Comparison of ENCODE assay signal across 9 mouse cellular contexts in the genomic region with DNA sequence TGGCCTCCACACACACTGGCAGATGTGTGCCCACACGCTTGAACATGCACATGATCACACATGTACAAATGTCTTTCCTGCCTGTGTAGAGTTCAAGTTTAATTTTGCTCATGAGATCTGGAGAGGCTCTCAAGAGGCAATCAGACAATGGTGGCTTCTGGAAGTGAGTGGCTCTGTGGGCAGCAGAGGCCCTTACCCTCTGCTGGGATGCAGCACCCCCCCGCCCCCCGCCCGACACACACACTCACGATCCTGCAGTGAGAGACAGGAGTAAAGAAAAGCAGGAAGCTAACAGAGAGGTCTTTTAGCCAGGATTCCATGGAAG. TPM values are rescaled to one million over a fixed set of nuclear protein-coding genes. Genes with fewer than 3 reads are reported as not detected.
DNase-seq lines count a peak whose midpoint lies in the region; ATAC-seq and TF ChIP-seq lines count a peak whose summit lies in the region.
"Had no signal": no experiment of that assay in that cellular context is flagged by ENCODE, and none has a peak within 500 bp of the region (broad histone marks: within the 10 kb centered on the region; RNA-seq: fewer than 3 reads in every experiment).

No protein-coding gene starts in this region.

- H3K9ac ChIP-seq in heart, embryonic 15.5 days: no peak overlapping the region
- peak overlapping the region; percentile 25; the same call in 1 of the 2 replicates for H3K9ac ChIP-seq in forebrain, embryonic 15.5 days (replicated peaks)
- H3K9ac ChIP-seq in midbrain, embryonic 12.5 days (replicated peaks): no peak overlapping the region; the same call in 1 of the 2 replicates

- no peak overlapping the region for H3K4me3 ChIP-seq in heart, embryonic 15.5 days
- H3K4me3 ChIP-seq in embryonic facial prominence, embryonic 10.5 days: no peak overlapping the region
- H3K4me3 ChIP-seq in forebrain, embryonic 15.5 days: no peak overlapping the region
- H3K4me3 ChIP-seq in midbrain, embryonic 12.5 days: no peak overlapping the region
- H3K4me3 ChIP-seq in left cerebral cortex, adult 2 months: no peak overlapping the region

- 52% methylated on average over 5 of the region's 5 CpGs for WGBS in heart, embryonic 15.5 days
- WGBS in embryonic facial prominence, embryonic 10.5 days: 33% methylated on average over 5 of the region's 5 CpGs
- 17% methylated on average over 5 of the region's 5 CpGs for WGBS in forebrain, embryonic 15.5 days
- WGBS in midbrain, embryonic 12.5 days: 23% methylated on average over 5 of the region's 5 CpGs

- peaks cover 32% of the 10 kb centered on the region for H3K4me1 ChIP-seq in heart, embryonic 15.5 days (replicated peaks)
- peaks cover 22% of the 10 kb centered on the region for H3K4me1 ChIP-seq in embryonic facial prominence, embryonic 10.5 days
- peaks cover 17% of the 10 kb centered on the region for H3K4me1 ChIP-seq in forebrain, embryonic 15.5 days
- H3K4me1 ChIP-seq in midbrain, embryonic 12.5 days: peaks cover 22% of the 10 kb centered on the region

- H3K27ac ChIP-seq in heart, embryonic 15.5 days: peak overlapping the region; percentile 89
- H3K27ac ChIP-seq in embryonic facial prominence, embryonic 10.5 days (replicated peaks): peak overlapping the region; percentile 77
- peak overlapping the region; percentile 61 for H3K27ac ChIP-seq in forebrain, embryonic 15.5 days (replicated peaks)
- H3K27ac ChIP-seq in midbrain, embryonic 12.5 days (replicated peaks): peak overlapping the region; percentile 79
- no peak overlapping the region for H3K27ac ChIP-seq in left cerebral cortex, adult 2 months

- no peak for ATAC-seq in heart, embryonic 15.5 days (replicated peaks; ENCODE audit: insufficient number of reproducible peaks, insufficient read depth, low FRiP score, low read depth)
- ATAC-seq in forebrain, embryonic 15.5 days (replicated peaks): 0 out of 2 replicates have a peak, but pooled peaks have one; percentile 13
- ATAC-seq in midbrain, embryonic 12.5 days (ENCODE audit: low FRiP score, low read depth): peak; percentile 72; the same call in 1 of the 2 replicates

- no peaks in the 10 kb centered on the region for H3K9me3 ChIP-seq in heart, embryonic 15.5 days (replicated peaks)
- no peaks in the 10 kb centered on the region for H3K9me3 ChIP-seq in embryonic facial prominence, embryonic 10.5 days
- no peaks in the 10 kb centered on the region for H3K9me3 ChIP-seq in forebrain, embryonic 15.5 days
- H3K9me3 ChIP-seq in midbrain, embryonic 12.5 days: no peaks in the 10 kb centered on the region

- intact Hi-C loops in heart, postnatal 36 days (cut with DNase I): loop anchor here (2.0 kb wide), 1 partner anchor 76 kb away; no protein-coding TSS in a partner anchor
- intact Hi-C loops in left cerebral cortex, adult 2 months (cut with DNase I): no loop called here

- TF ChIP-seq CTCF in left cerebral cortex, adult 2 months (IDR thresholded peaks at IDR 0.05): no peak

- no peak overlapping the region for H3K4me2 ChIP-seq in heart, embryonic 15.5 days
- no peak overlapping the region for H3K4me2 ChIP-seq in forebrain, embryonic 15.5 days (replicated peaks)
- 0 out of 2 replicates have a peak overlapping the region, but pooled peaks have one; percentile 26 for H3K4me2 ChIP-seq in midbrain, embryonic 12.5 days (replicated peaks)

- no peaks in the 10 kb centered on the region for H3K36me3 ChIP-seq in heart, embryonic 15.5 days
- 0 out of 2 replicates have a peak, but pooled peaks cover 6% of the 10 kb centered on the region for H3K36me3 ChIP-seq in embryonic facial prominence, embryonic 10.5 days (replicated peaks)
- no peaks in the 10 kb centered on the region for H3K36me3 ChIP-seq in forebrain, embryonic 15.5 days
- no peaks in the 10 kb centered on the region for H3K36me3 ChIP-seq in midbrain, embryonic 12.5 days

- H3K27me3 ChIP-seq in heart, embryonic 15.5 days: no peaks in the 10 kb centered on the region
- no peaks in the 10 kb centered on the region for H3K27me3 ChIP-seq in embryonic facial prominence, embryonic 10.5 days (replicated peaks; ENCODE audit: low read depth, poor library complexity, severe bottlenecking)
- no peaks in the 10 kb centered on the region for H3K27me3 ChIP-seq in forebrain, embryonic 15.5 days
- H3K27me3 ChIP-seq in midbrain, embryonic 12.5 days: no peaks in the 10 kb centered on the region

- no peak for DNase-seq in heart, postnatal 36 days
- DNase-seq in embryonic facial prominence, embryonic 10.5 days (ENCODE audit: low spot score): no peak
- DNase-seq in thymus, postnatal 36 days: no peak
- no peak for DNase-seq in embryo, embryonic 10 days (ENCODE audit: low spot score)
- no peak for DNase-seq in left cerebral cortex, adult 2 months (ENCODE audit: extremely low spot score in 1 of 2, low spot score in 2 of 2)
- DNase-seq: right cerebral cortex, adult 18-20 months had no signal

RNA-seq across cellular contexts. Expression of gene Tspan18, which starts 31.1 kb away (rescaled TPM):
- polyA plus RNA-seq in heart, embryonic 15.5 days (2015; fragmentation: Nextera tagmentation; extraction: Ambion mirVana): 31.7 and 39.6 TPM in 2 replicates
- 10 to 100 TPM; 12.4 to 16.2 TPM for total RNA-seq in heart, postnatal 36 days (2021)
- 20.7 and 25.3 TPM in 2 replicates for polyA plus RNA-seq in embryonic facial prominence, embryonic 10.5 days (2016; fragmentation: Nextera tagmentation; extraction: Ambion mirVana)
- polyA plus RNA-seq in forebrain, embryonic 15.5 days (2015; fragmentation: Nextera tagmentation; extraction: Ambion mirVana): 16.5 and 16.9 TPM in 2 replicates
- polyA plus RNA-seq in midbrain, embryonic 12.5 days (2016; fragmentation: Nextera tagmentation; extraction: Ambion mirVana): 24.6 and 34.1 TPM in 2 replicates
- 1 to 10 TPM; 1.5 to 3.0 TPM for total RNA-seq in left cerebral cortex, adult 2 months (2021)
